Mouse (Mus musculus) intestine, embryonic 14.5 days (tissue): Measurements from ENCODE around the gene Cep57l1. TPM values are rescaled to one million over a fixed set of nuclear protein-coding genes. Genes with fewer than 3 reads are reported as not detected.
A peak's percentile ranks its signal among the peaks of the same experiment; 100 is the strongest.

Source experiments
- ATAC-seq: fragments of 200-750 bp; cut with Nextera tagmentation; replicated peaks from 2 replicates; pipeline ENCODE4 v1.8.0; 2017; ENCODE audit warnings: low read depth, moderate number of reproducible peaks, moderate TSS enrichment, moderate library complexity; ENCODE audit not compliant: low FRiP score, low TSS enrichment
- DNase-seq: peaks from one replicate; pipeline ENCODE4 v3.0.0-alpha.2; 2018; ENCODE audit warnings: low spot score
- H3K27ac ChIP-seq: fragments of 300-500 bp; sonication (generic); 2 replicates; pipeline ENCODE4 v1.5.1; 2014; ENCODE audit warnings: low read depth, mild to moderate bottlenecking, control low read depth
- H3K27me3 ChIP-seq: fragments of 300-500 bp; sonication (generic); replicated peaks from 2 replicates; pipeline ENCODE4 v1.6.1; 2014; ENCODE audit warnings: low read length, control low read depth; ENCODE audit not compliant: control insufficient read depth, insufficient read depth
- H3K36me3 ChIP-seq: fragments of 300-500 bp; sonication (generic); 2 replicates; pipeline ENCODE4 v1.6.1; 2014; ENCODE audit warnings: low read length, control low read depth; ENCODE audit not compliant: control insufficient read depth, insufficient read depth
- H3K4me1 ChIP-seq: fragments of 300-500 bp; sonication (generic); replicated peaks from 2 replicates; pipeline ENCODE4 v1.6.1; 2014; ENCODE audit warnings: low read length, control low read depth, mixed read lengths; ENCODE audit not compliant: control insufficient read depth, insufficient read depth
- H3K4me2 ChIP-seq: fragments of 300-500 bp; sonication (generic); 2 replicates; pipeline ENCODE4 v1.6.1; 2014; ENCODE audit warnings: low read length
- H3K4me3 ChIP-seq: fragments of 300-500 bp; sonication (generic); 2 replicates; pipeline ENCODE4 v1.5.1; 2014; ENCODE audit warnings: low read depth, low read length, control low read depth, mixed read lengths
- H3K9ac ChIP-seq: fragments of 300-500 bp; sonication (generic); 2 replicates; pipeline ENCODE4 v1.6.1; 2014; ENCODE audit warnings: mild to moderate bottlenecking, low read length
- H3K9me3 ChIP-seq: fragments of 300-500 bp; sonication (generic); 2 replicates; pipeline ENCODE4 v1.6.1; 2016; ENCODE audit warnings: low read length, control low read depth; ENCODE audit not compliant: control insufficient read depth
- WGBS: fragments of 180-500 bp; shearing (Covaris S2); extraction: QIAGEN DNeasy Blood & Tissue Kit; methylation state at CpG from one replicate; pipeline ENCODE4 v1.1.7; 2014; 5-methylcytosine and 5-hydroxymethylcytosine counted together
- polyA plus RNA-seq: library from polyadenylated mRNA; unstranded; fragments of >200 nt; fragmentation: Nextera tagmentation; extraction: Ambion mirVana; gene quantifications from 2 replicates; pipeline ENCODE4 v1.2.1, GENCODE M21; 2014

Gene Cep57l1
- polyA plus RNA-seq, 1 experiment from 2014 or later: 18.4 TPM

GRCm38 (mm10) chr10:41766280-41766679 lies 43.4 kb downstream of the Cep57l1 start:
- Histone ChIP-seq H3K9ac (no peak overlapping the region), H3K4me1 (no peaks in the 10 kb centered on the region), H3K27me3 (no peaks in the 10 kb centered on the region), H3K36me3 (no peaks in the 10 kb centered on the region), H3K27ac (no peak overlapping the region), H3K9me3 (no peaks in the 10 kb centered on the region), H3K4me2 (no peak overlapping the region), H3K4me3 (no peak overlapping the region)
- no peak for ATAC-seq
- no peak for DNase-seq
- 66% methylated on average over 4 of the region's 4 CpGs for WGBS

GRCm38 (mm10) chr10:41765586-41765985 lies 44.1 kb downstream of the Cep57l1 start:
- Histone ChIP-seq H3K4me2 (no peak overlapping the region), H3K9me3 (no peaks in the 10 kb centered on the region), H3K4me3 (no peak overlapping the region), H3K27me3 (no peaks in the 10 kb centered on the region), H3K4me1 (no peaks in the 10 kb centered on the region), H3K27ac (no peak overlapping the region), H3K36me3 (no peaks in the 10 kb centered on the region), H3K9ac (no peak overlapping the region)
- 79% methylated on average over 4 of the region's 4 CpGs for WGBS
- DNase-seq (no peak), ATAC-seq (no peak)

GRCm38 (mm10) chr10:41763741-41764385 lies 45.8 kb downstream of the Cep57l1 start:
- Histone ChIP-seq H3K27ac (no peak overlapping the region), H3K4me1 (no peaks in the 10 kb centered on the region), H3K4me3 (no peak overlapping the region), H3K27me3 (no peaks in the 10 kb centered on the region), H3K9ac (no peak overlapping the region), H3K36me3 (no peaks in the 10 kb centered on the region), H3K4me2 (no peak overlapping the region), H3K9me3 (no peaks in the 10 kb centered on the region)
- 76% methylated on average over 3 of the region's 3 CpGs for WGBS
- DNase-seq: no peak
- no peak for ATAC-seq

GRCm38 (mm10) chr10:41760866-41761265 lies 48.8 kb downstream of the Cep57l1 start:
- WGBS: 79% methylated on average over 3 of the region's 3 CpGs
- H3K9ac ChIP-seq: no peak overlapping the region
- H3K27me3 ChIP-seq: no peaks in the 10 kb centered on the region
- H3K4me2 ChIP-seq: no peak overlapping the region
- no peak overlapping the region for H3K4me3 ChIP-seq
- H3K36me3 ChIP-seq: no peaks in the 10 kb centered on the region
- no peak for ATAC-seq
- H3K27ac ChIP-seq: no peak overlapping the region
- no peaks in the 10 kb centered on the region for H3K9me3 ChIP-seq
- no peak for DNase-seq
- H3K4me1 ChIP-seq: no peaks in the 10 kb centered on the region

- H3K9me3 ChIP-seq: no peaks in the 10 kb centered on the region
- no peaks in the 10 kb centered on the region for H3K27me3 ChIP-seq
- ATAC-seq: no peak
- no peak overlapping the region for H3K9ac ChIP-seq
- no peak for DNase-seq
- H3K4me2 ChIP-seq: no peak overlapping the region
- no peaks in the 10 kb centered on the region for H3K4me1 ChIP-seq
- no peak overlapping the region for H3K27ac ChIP-seq
- H3K36me3 ChIP-seq: no peaks in the 10 kb centered on the region
- H3K4me3 ChIP-seq: no peak overlapping the region
These were observed 51.6 kb downstream of the Cep57l1 start for GRCm38 (mm10) chr10:41758041-41758440.

- H3K9ac ChIP-seq: no peak overlapping the region
- DNase-seq: no peak
- H3K4me2 ChIP-seq: no peak overlapping the region
- H3K4me1 ChIP-seq: no peaks in the 10 kb centered on the region; the same call in 1 of the 2 replicates
- H3K36me3 ChIP-seq: no peaks in the 10 kb centered on the region
- H3K4me3 ChIP-seq: no peak overlapping the region
- no peaks in the 10 kb centered on the region for H3K9me3 ChIP-seq
- ATAC-seq: no peak
- WGBS: 92% methylated on average over 5 of the region's 5 CpGs
- H3K27me3 ChIP-seq: no peaks in the 10 kb centered on the region
- no peak overlapping the region for H3K27ac ChIP-seq
These were observed 52.4 kb downstream of the Cep57l1 start for GRCm38 (mm10) chr10:41757226-41757625.

- Histone ChIP-seq H3K27ac (no peak overlapping the region), H3K4me3 (no peak overlapping the region), H3K4me1 (no peaks in the 10 kb centered on the region; the same call in 1 of the 2 replicates), H3K36me3 (no peaks in the 10 kb centered on the region), H3K9ac (no peak overlapping the region), H3K4me2 (0 out of 2 replicates have a peak overlapping the region, but pooled peaks have one; percentile 3), H3K27me3 (no peaks in the 10 kb centered on the region), H3K9me3 (no peaks in the 10 kb centered on the region)
- DNase-seq (no peak), ATAC-seq (no peak)
- WGBS: 73% methylated on average over 14 of the region's 14 CpGs
These were observed 57.7 kb downstream of the Cep57l1 start for GRCm38 (mm10) chr10:41751867-41752480.

GRCm38 (mm10) chr10:41749306-41749705 lies 60.4 kb downstream of the Cep57l1 start:
- H3K9ac ChIP-seq: no peak overlapping the region
- 71% methylated on average over 3 of the region's 3 CpGs for WGBS
- H3K4me1 ChIP-seq: no peaks in the 10 kb centered on the region; the same call in 1 of the 2 replicates
- no peak overlapping the region for H3K4me2 ChIP-seq
- H3K9me3 ChIP-seq: no peaks in the 10 kb centered on the region
- no peaks in the 10 kb centered on the region for H3K27me3 ChIP-seq
- H3K36me3 ChIP-seq: 0 out of 2 replicates have a peak, but pooled peaks cover 3% of the 10 kb centered on the region
- DNase-seq: no peak
- no peak for ATAC-seq
- H3K27ac ChIP-seq: no peak overlapping the region
- H3K4me3 ChIP-seq: no peak overlapping the region

GRCm38 (mm10) chr10:41746554-41746953 lies 63.1 kb downstream of the Cep57l1 start:
- Histone ChIP-seq H3K36me3 (peaks cover 7% of the 10 kb centered on the region; the same call in 1 of the 2 replicates), H3K27ac (no peak overlapping the region), H3K4me1 (no peaks in the 10 kb centered on the region), H3K4me2 (no peak overlapping the region), H3K9ac (no peak overlapping the region), H3K27me3 (no peaks in the 10 kb centered on the region), H3K4me3 (no peak overlapping the region), H3K9me3 (no peaks in the 10 kb centered on the region)
- 96% methylated on average over 5 of the region's 5 CpGs for WGBS
- DNase-seq (no peak), ATAC-seq (no peak)
